Mouse (Mus musculus): Measurements from ENCODE around the gene Mog.
A peak's percentile ranks its signal among the peaks of the same experiment; 100 is the strongest.
"Not testable (repeated sequence)": the region's sequence is repeated elsewhere in the genome, so short reads cannot be mapped to it uniquely, and the experiment has no call there.

The Mog gene

GRCm38 (mm10) chr17:37045611-37046311, 22.6 kb upstream of the Mog start, which contains the start of gene Gabbr1:
TSS of gene Gabbr1 (plus strand) at chr17:37045966.
- DNase-seq (ENCODE audit: low spot score): peak; percentile 93

- DNase-seq (ENCODE audit: low spot score): no peak
Measured at GRCm38 (mm10) chr17:37044651-37045244, 21.6 kb upstream of the Mog start.

GRCm38 (mm10) chr17:37039127-37039894, 16.1 kb upstream of the Mog start:
- DNase-seq (ENCODE audit: low spot score): no peak

- DNase-seq (ENCODE audit: low spot score): no peak
Measured at GRCm38 (mm10) chr17:37029162-37029561, 6.0 kb upstream of the Mog start.

- DNase-seq (ENCODE audit: low spot score): peak; percentile 97
Measured at GRCm38 (mm10) chr17:37028683-37029120, 5.5 kb upstream of the Mog start.

- no peak for DNase-seq (ENCODE audit: low spot score)
Measured at GRCm38 (mm10) chr17:37028212-37028611, 5.0 kb upstream of the Mog start.

GRCm38 (mm10) chr17:37027486-37027885, 4.3 kb upstream of the Mog start:
- DNase-seq (ENCODE audit: low spot score): no peak

GRCm38 (mm10) chr17:37026425-37026824, 3.2 kb upstream of the Mog start:
- DNase-seq (ENCODE audit: low spot score): no peak

GRCm38 (mm10) chr17:37019242-37019641, 4.0 kb downstream of the Mog start:
- DNase-seq (ENCODE audit: low spot score): not testable (repeated sequence)

GRCm38 (mm10) chr17:37018328-37018727, 4.9 kb downstream of the Mog start:
- DNase-seq (ENCODE audit: low spot score): no peak

GRCm38 (mm10) chr17:37016333-37016732, 6.9 kb downstream of the Mog start:
- no peak for DNase-seq (ENCODE audit: low spot score)

- DNase-seq (ENCODE audit: low spot score): no peak
Measured at GRCm38 (mm10) chr17:37012141-37012540, 11.1 kb downstream of the Mog start.

GRCm38 (mm10) chr17:37011719-37012118, 11.5 kb downstream of the Mog start:
- DNase-seq (ENCODE audit: low spot score): no peak

GRCm38 (mm10) chr17:37009460-37010042, 13.6 kb downstream of the Mog start:
- no peak for DNase-seq (ENCODE audit: low spot score)

GRCm38 (mm10) chr17:37008161-37008560, 15.0 kb downstream of the Mog start:
- peak; percentile 47 for DNase-seq (ENCODE audit: low spot score)

GRCm38 (mm10) chr17:37003366-37003765, 19.8 kb downstream of the Mog start:
- no peak for DNase-seq (ENCODE audit: low spot score)

- peak; percentile 91 for DNase-seq (ENCODE audit: low spot score)
Measured at GRCm38 (mm10) chr17:37002364-37003330, 20.6 kb downstream of the Mog start.

- DNase-seq (ENCODE audit: low spot score): no peak
Measured at GRCm38 (mm10) chr17:37000863-37001262, 22.3 kb downstream of the Mog start, which contains the start of gene Zfp57. TSS of gene Zfp57 (plus strand) at chr17:37001163.

GRCm38 (mm10) chr17:36998477-36998876, 24.7 kb downstream of the Mog start:
- DNase-seq (ENCODE audit: low spot score): no peak

GRCm38 (mm10) chr17:36997033-36997735, 26.0 kb downstream of the Mog start:
- DNase-seq (ENCODE audit: low spot score): peak; percentile 83

- DNase-seq (ENCODE audit: low spot score): no peak
Measured at GRCm38 (mm10) chr17:36995448-36995847, 27.8 kb downstream of the Mog start.
